ENCODE assay signal across 8 mouse cellular contexts in genomic region chr2:131261481-131262212, GRCm38 (mm10). TPM values are rescaled to one million over a fixed set of nuclear protein-coding genes. Genes with fewer than 3 reads are reported as not detected.
DNase-seq lines count a peak whose midpoint lies in the region; ATAC-seq and TF ChIP-seq lines count a peak whose summit lies in the region.

No protein-coding gene starts in this region.

- H3K36me3 ChIP-seq in testis, adult 2 months (ENCODE audit: control insufficient read depth, insufficient read depth, low read length), result no peaks in the 10 kb centered on the region
- no peaks in the 10 kb centered on the region for H3K36me3 ChIP-seq in intestine, embryonic 15.5 days
- no peaks in the 10 kb centered on the region for H3K36me3 ChIP-seq in neural tube, embryonic 12.5 days

- H3K4me1 ChIP-seq in testis, adult 2 months (ENCODE audit: control insufficient read depth, insufficient read depth, low read length), result peaks cover 11% of the 10 kb centered on the region
- H3K4me1 ChIP-seq in intestine, embryonic 15.5 days (replicated peaks), result peaks cover 18% of the 10 kb centered on the region
- peaks cover 14% of the 10 kb centered on the region for H3K4me1 ChIP-seq in neural tube, embryonic 12.5 days

- peak overlapping the region; percentile 89 for H3K27ac ChIP-seq in testis, adult 2 months (ENCODE audit: control insufficient read depth, insufficient read depth, low read depth, low read length)
- peak overlapping the region; percentile 100 for H3K27ac ChIP-seq in intestine, embryonic 15.5 days
- H3K27ac ChIP-seq in neural tube, embryonic 12.5 days, result peak overlapping the region; percentile 85

- H3K9ac ChIP-seq in intestine, embryonic 15.5 days, result peak overlapping the region; percentile 62
- H3K9ac ChIP-seq in neural tube, embryonic 12.5 days, result peak overlapping the region; percentile 95

- H3K4me3 ChIP-seq in testis, adult 2 months (ENCODE audit: control insufficient read depth, low read depth, low read length), result peak overlapping the region; percentile 92
- peak overlapping the region; percentile 80 for H3K4me3 ChIP-seq in intestine, embryonic 15.5 days (replicated peaks)
- peak overlapping the region; percentile 95 for H3K4me3 ChIP-seq in neural tube, embryonic 12.5 days

- TF ChIP-seq POLR2A in testis, adult 2 months (IDR thresholded peaks at IDR 0.05; ENCODE audit: control insufficient read depth, low read depth, low read length), result no peak

- peak overlapping the region; percentile 62 for H3K4me2 ChIP-seq in intestine, embryonic 15.5 days (replicated peaks)
- H3K4me2 ChIP-seq in neural tube, embryonic 12.5 days (replicated peaks), result peak overlapping the region; percentile 78

- H3K27me3 ChIP-seq in testis, adult 2 months (ENCODE audit: control insufficient read depth, insufficient read depth, low read length), result no peaks in the 10 kb centered on the region
- no peaks in the 10 kb centered on the region for H3K27me3 ChIP-seq in intestine, embryonic 15.5 days (replicated peaks)
- no peaks in the 10 kb centered on the region for H3K27me3 ChIP-seq in neural tube, embryonic 12.5 days (replicated peaks)

- whole genome bisulfite sequencing in intestine, embryonic 15.5 days, result 6% methylated on average over 10 of the region's 10 CpGs
- WGBS in neural tube, embryonic 12.5 days, result 6% methylated on average over 10 of the region's 10 CpGs

- H3K9me3 ChIP-seq in intestine, embryonic 15.5 days, result no peaks in the 10 kb centered on the region
- H3K9me3 ChIP-seq in neural tube, embryonic 12.5 days, result no peaks in the 10 kb centered on the region

- peak; percentile 72 for ATAC-seq in frontal cortex, adult (ENCODE audit: low TSS enrichment)
- peak; percentile 77 for ATAC-seq in intestine, embryonic 15.5 days
- peak; percentile 88 for ATAC-seq in neural tube, embryonic 12.5 days (ENCODE audit: low FRiP score, low read depth)

- TF ChIP-seq CTCF in testis, adult 2 months (IDR thresholded peaks at IDR 0.05; ENCODE audit: control insufficient read depth, insufficient read depth, insufficient replicate concordance, low read depth, low read length), result no peak

- no peak for DNase-seq in frontal cortex, postnatal 10 days (ENCODE audit: low spot score in 2 of 2)
- no peak for DNase-seq in testis, postnatal 10 days (ENCODE audit: low spot score)
- no peak for DNase-seq in urinary bladder, postnatal 14 days (ENCODE audit: low spot score)
- DNase-seq in layer of hippocampus, adult 11-12 months (ENCODE audit: low spot score), result no peak

RNA-seq across cellular contexts. Expression of gene Pank2, which starts 0.6 kb away (rescaled TPM):
- polyA plus RNA-seq in testis, adult 2 months (2012; rRNA removed), result 19.7 and 20.8 TPM in 2 replicates
- 28.0 and 35.4 TPM in 2 replicates for polyA plus RNA-seq in intestine, embryonic 15.5 days (2015; fragmentation: Nextera tagmentation; extraction: Ambion mirVana)
- 55.3 and 56.1 TPM in 2 replicates for polyA plus RNA-seq in neural tube, embryonic 12.5 days (2016; fragmentation: Nextera tagmentation; extraction: Ambion mirVana)

RNA-seq across cellular contexts. Expression of gene Mavs, which starts 27.8 kb away (rescaled TPM):
- 13.3 and 15.6 TPM in 2 replicates for polyA plus RNA-seq in testis, adult 2 months (2012; rRNA removed)
- polyA plus RNA-seq in intestine, embryonic 15.5 days (2015; fragmentation: Nextera tagmentation; extraction: Ambion mirVana), result 22.1 and 25.7 TPM in 2 replicates
- 9.5 and 10.3 TPM in 2 replicates for polyA plus RNA-seq in neural tube, embryonic 12.5 days (2016; fragmentation: Nextera tagmentation; extraction: Ambion mirVana)

RNA-seq across cellular contexts. Expression of gene Ap5s1, which starts 54.8 kb away (rescaled TPM):
- polyA plus RNA-seq in testis, adult 2 months (2012; rRNA removed), result 12.7 TPM in 2 replicates
- polyA plus RNA-seq in intestine, embryonic 15.5 days (2015; fragmentation: Nextera tagmentation; extraction: Ambion mirVana), result 22.0 and 26.1 TPM in 2 replicates
- polyA plus RNA-seq in neural tube, embryonic 12.5 days (2016; fragmentation: Nextera tagmentation; extraction: Ambion mirVana), result 30.7 and 36.3 TPM in 2 replicates
